Mouse (Mus musculus) WW6 (cell line): ENCODE measurements around the gene Chd4.
"Not testable (repeated sequence)": the region's sequence is repeated elsewhere in the genome, so short reads cannot be mapped to it uniquely, and the experiment has no call there.

Experiments used
- DNase-seq: peaks from one replicate; pipeline ENCODE4 v3.0.0-alpha.2; 2013; ENCODE audit warnings: low read depth, low spot score

Gene Chd4

DNA sequence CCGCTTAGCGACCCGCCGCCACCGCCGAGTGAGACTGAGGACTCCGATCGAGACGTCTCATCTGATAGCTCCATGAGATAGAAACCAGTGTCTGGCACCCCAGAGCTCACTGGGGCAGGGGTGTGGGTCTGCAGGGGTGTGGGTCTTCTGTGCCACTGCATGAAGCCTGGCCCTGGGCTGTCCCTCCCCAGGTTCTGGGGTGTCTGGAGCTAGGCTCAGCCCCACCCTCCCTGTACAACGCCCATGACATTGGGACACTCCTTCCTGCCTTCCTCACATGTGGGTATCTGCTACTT lies 64.7 kb downstream of the Chd4 start:
- DNase-seq, result no peak

DNA sequence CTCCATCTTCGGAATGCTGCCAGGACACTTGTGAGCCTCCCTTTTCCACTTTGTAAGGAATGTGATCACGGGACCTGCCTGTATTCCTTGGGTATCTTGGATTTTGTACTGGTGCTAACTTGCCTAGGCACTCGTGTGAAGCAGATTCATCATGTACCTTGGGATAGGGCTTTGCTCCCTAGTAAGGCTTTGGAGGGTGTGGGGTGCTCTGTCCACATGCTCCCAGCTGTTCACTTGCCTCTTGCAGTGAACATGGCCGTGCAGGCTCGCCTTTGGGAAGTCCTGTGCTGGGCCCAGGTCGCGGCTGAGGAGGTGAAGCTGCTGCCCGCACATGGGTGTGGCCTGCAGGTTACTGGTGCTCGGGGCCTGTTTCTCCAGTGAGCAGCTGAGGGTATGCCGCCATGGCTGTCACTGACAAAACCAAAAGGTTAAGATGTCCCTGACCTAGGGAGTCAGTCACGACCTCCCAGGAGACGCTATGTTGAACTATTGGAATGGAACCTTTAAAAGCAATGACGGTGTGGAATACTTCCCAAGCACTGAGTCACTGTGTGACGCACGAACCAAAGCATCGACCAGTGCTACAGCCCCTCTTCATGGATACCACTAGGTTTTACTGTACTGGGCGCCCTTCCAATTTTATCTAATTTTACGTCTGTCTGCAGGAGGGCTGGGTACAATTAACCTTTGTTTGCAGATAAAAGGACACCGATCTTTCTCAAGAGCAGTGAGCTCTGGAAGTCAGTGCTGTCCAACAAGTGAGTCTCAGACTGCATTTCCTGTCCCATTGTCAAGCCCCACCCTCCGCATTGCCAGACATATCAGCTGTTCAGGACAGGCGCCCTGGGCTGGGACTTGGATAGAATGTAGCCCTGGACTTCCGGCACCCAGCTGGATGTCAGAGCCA lies 65.3 kb downstream of the Chd4 start:
- peak; percentile 80 for DNase-seq

DNA sequence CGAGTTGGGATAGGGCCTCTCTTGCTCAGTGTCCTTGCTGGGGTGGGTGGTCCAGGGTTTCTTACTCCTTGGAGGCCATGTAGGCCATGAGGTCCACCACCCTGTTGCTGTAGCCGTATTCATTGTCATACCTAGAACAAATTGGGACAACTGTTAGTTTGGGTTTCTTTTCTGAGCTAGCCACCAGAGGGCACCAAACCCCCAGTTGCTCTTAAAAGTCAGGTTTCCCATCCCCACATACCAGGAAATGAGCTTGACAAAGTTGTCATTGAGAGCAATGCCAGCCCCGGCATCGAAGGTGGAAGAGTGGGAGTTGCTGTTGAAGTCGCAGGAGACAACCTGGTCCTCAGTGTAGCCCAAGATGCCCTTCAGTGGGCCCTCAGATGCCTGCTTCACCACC lies 66.2 kb downstream of the Chd4 start:
- DNase-seq, result not testable (repeated sequence)

DNA sequence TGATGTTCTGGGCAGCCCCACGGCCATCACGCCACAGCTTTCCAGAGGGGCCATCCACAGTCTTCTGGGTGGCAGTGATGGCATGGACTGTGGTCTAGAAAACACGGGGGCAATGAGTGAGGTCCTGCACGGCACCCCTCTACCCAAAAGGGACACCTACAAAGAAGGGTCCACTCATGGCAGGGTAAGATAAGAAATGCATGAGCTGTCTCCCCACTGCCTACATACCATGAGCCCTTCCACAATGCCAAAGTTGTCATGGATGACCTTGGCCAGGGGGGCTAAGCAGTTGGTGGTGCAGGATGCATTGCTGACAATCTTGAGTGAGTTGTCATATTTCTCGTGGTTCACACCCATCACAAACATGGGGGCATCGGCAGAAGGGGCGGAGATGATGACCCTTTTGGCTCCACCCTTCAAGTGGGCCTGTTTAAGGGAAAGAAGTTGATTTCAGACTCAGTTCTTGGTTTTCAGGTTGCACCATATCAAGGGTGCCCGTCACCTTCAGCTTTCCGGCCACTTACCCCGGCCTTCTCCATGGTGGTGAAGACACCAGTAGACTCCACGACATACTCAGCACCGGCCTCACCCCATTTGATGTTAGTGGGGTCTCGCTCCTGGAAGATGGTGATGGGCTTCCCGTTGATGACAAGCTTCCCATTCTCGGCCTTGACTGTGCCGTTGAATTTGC lies 67.0 kb downstream of the Chd4 start:
- DNase-seq, result not testable (repeated sequence)

DNA sequence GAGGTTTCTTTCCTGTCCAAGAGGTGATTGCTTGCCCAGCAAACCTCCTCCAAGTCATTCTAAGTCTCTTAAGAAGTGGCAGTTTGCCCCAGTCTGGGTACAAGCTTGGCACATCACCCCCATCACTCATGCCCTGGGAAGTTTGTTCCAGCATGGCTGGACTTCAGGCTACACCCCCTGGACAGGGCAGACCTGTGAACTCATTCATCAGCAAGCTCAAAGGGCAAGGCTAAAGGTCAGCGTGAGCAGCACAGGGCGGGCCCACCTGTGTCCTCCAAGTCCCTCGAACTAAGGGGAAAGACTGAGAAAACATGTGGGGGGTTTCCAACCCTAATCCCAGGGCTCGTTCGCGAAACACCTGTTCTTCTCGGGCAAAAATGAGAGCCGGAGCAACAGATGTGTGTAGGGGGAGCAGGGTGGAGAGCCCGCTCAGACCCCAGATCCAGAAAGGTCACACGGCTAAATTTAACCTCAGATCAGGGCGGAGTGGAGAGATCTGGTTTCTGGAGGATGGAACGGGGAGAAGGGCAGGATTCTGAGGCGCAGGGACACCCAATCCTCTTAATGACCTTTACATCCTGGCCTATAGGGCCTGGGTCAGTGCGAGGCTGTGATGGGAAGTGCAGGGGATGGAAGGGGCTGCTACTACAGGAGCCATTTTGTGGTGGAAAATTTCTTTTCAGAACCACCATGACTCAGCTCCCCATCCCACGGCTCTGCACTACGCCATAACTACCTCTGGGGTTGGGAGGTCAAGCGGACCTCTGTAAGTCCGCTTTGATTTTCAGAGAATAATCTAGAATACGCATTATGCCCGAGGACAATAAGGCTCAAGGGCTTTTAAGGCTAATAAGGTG lies 68.2 kb downstream of the Chd4 start:
- DNase-seq, result no peak

DNA sequence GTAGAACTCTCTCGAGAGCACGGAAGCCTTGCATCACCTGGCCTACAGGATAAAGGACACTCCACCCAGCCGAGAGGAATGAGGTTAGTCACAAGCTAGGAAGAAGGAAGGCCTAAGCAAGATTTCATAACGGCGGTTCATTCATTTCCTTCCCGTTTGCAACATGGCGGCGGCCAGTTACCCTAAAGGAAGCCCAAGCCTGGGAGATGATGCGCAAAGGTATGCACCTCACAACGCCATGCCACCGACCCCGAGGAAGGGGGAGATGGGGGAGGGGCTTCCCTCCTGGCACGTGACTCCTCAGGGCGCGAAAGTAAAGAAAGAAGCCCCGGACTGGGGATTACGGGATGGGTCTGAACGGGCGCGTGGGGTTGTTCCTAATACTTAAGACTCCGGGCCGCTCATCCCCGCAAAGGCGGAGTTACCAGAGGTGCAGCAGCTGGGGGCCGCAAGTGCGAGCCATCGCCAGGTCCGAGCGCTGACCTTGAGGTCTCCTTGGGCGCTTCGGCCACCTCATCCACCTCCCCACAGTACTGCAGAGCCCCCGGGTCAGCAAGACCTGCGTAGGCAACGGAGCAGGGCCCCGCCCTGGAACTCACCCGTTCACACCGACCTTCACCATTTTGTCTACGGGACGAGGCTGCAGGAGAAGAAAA lies 69.0 kb downstream of the Chd4 start:
- peak; percentile 73 for DNase-seq

DNA sequence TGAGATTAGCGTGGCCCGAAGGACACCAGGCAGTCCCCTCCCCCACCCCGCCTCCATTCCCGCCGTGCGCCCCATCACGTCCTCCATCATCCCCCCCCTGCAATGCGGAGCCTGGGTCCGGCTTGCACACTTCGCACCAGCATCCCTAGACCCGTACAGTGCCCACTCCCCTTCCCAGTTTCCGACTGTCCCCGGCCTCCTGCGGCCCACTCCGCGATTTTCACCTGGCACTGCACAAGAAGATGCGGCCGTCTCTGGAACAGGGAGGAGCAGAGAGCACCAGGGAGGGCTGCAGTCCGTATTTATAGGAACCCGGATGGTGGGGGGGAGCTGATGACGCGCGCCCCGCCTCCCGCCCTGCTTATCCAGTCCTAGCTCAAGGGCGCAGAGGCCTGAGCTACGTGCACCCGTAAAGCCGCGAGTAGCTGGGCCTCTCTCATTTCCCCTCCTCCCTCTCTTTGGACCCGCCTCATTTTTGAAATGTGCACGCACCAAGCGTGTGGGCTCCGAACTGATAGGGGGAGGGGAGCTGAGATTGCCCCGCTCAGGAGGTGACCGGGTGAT lies 69.6 kb downstream of the Chd4 start:
- peak; percentile 98 for DNase-seq

DNA sequence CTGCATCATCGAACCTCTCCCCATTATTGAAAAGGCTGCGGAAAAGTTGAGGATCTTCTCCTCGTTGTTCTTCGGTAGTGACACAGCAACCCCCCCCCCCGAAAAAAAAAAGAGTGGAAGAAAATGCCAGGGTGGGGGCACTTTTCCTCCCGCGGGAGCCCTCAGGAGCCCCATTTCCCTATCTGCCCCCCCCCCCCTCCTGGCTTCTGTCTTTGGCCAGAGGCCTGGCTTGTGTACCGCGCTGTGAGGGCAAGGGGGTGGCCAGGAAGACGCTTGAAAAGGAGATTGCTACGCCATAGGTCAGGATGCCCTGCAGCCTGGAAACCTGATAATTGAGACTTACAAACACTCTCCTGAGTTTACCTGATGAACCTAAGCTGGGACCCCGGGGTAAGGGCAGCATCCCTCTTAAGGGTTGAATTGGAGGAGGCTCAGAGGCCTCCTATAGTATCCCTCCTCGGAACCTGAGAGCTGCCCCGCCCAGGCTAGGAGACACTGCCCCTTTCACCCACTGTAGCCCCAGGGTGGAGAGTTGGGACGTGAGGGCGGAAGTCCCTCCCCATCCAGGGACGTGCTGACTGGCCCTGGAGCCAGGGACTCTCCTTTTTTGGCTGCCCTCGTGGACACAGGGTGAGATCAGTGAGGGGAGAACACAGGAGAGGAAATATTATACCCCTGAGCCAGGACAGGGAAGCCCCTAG lies 70.4 kb downstream of the Chd4 start, which contains the start of gene Gapdh:
Gene Gapdh (minus strand): TSS at position 417 of the 701 bp plus-strand sequence.
- DNase-seq, result no peak

DNA sequence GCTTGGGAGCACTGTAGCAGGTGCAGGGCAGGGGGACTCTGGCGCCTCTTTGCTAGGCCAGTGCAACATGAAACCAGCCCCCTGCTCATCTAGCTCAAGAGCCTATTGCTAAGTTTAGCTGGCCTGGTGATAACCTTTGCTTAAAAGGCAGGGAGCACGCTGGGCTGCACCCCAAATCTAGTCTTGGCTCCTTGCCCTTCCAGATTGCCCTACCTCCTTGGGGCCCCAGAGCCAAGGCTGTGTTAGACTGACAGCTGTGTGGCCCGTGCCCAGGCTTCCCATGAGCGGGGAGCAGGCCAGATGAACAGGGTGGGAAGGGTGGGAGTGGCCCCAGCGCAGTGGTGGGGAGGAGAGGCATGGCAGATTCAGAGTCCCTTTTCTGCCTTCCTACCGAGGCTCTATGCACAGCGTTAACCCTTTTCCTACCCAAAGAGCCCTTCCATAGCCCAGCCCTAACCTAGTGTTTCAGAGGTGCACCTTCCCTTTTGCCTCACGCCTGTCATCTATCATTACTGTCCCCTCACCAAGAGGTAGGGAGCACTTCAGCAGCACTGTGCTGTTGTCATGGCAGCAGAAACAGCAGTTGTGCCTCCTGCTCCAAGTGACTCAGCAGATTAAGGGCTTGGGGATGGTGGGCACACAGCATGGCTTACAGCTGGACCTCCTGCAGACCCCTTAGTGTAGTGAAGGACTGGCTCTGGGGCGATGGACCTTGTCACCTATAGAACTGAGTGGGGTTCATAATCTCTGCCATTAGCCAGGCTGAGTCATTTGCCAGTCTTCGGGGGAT lies 71.3 kb downstream of the Chd4 start:
- no peak for DNase-seq

DNA sequence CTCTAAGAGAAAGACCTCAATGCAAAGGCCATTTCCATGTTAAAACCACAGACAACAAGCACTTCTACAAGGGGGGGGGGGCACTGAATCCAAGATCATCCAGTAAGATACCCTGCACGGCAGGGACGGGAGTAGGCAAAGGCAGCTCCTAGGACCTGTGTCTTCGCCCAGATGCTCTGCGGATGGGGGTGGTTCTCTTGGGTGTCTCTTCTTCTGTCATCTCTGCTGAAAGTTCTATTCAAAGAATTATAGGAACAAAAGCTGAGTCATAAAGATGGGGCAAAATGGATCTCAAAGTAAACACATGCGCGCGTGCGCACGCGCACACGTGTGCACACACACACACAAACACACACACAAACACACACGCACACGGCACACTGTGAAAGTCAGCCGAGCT lies 72.3 kb downstream of the Chd4 start:
- no peak for DNase-seq

DNA sequence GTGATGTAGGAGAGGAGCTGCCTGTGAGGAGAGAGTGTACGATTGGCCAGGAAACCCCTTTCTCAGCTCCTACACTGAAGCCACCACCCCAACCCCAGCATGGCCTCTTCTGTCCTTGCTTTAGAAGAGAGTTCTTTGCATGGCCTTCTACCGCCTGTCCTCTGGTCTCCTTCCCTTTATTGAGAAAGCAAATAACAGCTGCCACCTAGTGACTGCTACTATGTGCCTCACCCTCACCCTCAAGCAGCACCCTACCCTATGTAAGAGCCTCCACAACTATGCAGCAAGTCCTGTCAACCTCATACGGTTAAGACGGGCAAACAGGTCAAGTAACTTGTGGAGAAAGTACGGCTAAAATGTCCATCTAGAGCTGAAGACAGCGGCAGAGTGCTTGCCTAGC lies 74.4 kb downstream of the Chd4 start:
- no peak for DNase-seq

DNA sequence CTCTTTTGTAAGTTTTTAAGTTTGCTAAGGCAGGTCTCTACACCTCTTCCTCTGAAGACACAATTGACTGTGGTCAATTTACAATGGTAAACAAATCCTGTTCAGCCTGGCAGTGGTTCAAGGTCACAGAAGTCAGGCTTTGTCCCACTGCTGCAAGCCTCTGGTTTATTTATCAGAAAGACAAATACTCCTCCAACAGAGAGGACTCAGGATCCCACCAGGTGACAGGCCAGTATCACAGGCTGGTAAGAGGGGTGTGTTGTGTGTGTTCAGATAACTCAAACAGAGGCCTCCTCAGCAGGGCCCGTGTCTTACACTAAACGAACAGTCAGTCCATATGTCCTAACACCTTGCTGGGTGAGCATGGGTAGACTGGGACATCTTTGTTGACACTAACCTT lies 76.7 kb downstream of the Chd4 start:
- DNase-seq, result no peak

DNA sequence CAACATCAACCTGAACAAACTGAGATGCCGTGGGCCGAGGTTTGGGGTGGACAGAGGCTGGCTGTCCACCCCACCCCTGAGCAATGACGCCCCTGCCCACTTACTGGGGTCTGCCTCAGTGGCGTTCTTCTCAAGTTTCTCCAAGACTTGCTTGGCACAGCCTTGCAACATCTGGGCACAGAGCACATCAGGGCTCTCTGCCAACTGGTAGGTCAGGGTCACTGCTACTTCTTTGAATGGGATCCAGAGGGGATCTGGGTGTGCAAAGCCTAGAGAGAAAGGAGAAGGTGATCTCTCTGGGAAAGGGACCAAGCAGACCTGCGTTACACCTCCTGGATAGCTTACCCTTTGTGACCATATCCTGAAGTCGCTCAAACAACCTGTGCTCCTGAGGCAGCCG lies 77.5 kb downstream of the Chd4 start:
- no peak for DNase-seq

DNA sequence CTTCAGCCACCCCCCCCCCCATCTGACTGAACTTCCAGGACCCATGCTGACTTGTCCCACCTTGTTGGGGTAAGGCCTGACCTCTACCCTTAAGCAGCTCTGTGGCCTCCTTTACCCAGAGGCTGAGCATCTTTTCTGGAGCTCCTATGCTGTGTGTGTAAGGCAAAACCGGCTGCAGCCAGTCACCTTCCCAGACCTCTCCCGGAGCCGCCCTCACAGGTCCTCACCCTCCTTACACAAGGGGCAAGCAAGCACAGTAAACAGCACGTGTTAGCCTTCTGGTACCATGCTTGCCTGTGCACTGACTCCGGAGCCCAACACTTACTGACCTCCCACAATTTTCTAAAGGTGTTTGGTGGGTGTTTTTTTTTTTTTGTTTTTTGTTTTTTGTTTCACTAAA lies 79.7 kb downstream of the Chd4 start:
- DNase-seq, result no peak

DNA sequence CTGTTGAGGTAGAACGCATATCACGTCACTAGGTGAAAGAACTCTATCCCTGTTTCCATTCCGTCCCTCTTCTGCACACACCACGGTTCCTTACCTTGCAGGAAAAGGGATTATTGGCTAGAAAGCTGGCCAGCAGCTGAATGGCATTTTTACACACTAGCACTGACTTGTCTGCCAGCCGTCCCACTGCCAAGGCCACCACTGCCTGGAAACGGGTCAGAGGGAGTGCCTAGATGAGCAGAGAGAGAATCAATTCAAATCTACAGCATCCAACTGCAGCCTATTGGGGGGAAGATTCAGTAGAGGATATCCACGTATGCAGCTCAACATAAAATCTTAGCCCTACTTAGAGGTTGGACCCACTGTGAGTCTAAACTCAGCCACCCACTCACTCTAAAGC lies 83.8 kb downstream of the Chd4 start:
- DNase-seq, result no peak
